Mouse (Mus musculus): ENCODE measurements at regions not wholly inside any gene's neighbourhood (a gene's known extent, or its start where the extent isn't known, plus 50 kb on each side); places are given as distances from the start of the nearest gene placed in this dataset.
"Not testable (repeated sequence)": the region's sequence is repeated elsewhere in the genome, so short reads cannot be mapped to it uniquely, and the experiment has no call there.

- H3K9ac ChIP-seq (replicated peaks; ENCODE audit: low read length, poor library complexity, severe bottlenecking); H3K36me3 ChIP-seq (ENCODE audit: insufficient read depth, low read length); H3K9me3 ChIP-seq (ENCODE audit: low read length); H3K4me2 ChIP-seq (ENCODE audit: low read depth, low read length, poor library complexity, severe bottlenecking); ATAC-seq (ENCODE audit: low FRiP score); H3K27ac ChIP-seq (ENCODE audit: low read depth, low read length); H3K27me3 ChIP-seq (ENCODE audit: insufficient read depth, low read length); H3K4me3 ChIP-seq (ENCODE audit: low read depth, low read length); H3K4me1 ChIP-seq (ENCODE audit: insufficient read depth, low read length): not testable (repeated sequence)
- peak; percentile 43 for DNase-seq (ENCODE audit: low spot score)
- WGBS, result 79% methylated on average over 1 of the region's 1 CpGs
Measured at GRCm38 (mm10) chrX:62832741-62833140, 364.9 kb downstream of the 4931400O07Rik start.

All from midbrain, postnatal 0 days (tissue).